25 mouse cellular contexts compared by ENCODE assay signal in the genomic region with DNA sequence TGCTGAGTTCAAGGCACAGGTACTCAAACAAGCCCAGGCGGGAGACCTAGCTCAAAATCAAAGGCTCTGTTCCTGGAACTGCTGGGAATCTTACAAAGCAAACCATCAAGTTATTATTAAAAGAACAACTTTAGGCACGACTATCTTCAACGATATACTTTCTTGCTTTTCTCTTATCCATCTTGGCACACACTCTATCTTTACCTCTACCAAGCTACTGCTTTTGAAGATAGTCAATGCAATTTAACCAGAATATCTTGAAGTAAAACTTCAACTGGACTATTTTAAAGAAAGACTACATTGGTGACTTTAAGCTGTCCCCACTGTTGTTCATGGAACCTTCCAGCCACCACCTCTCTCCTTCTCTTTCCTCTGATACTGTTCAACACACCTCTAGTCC.
A peak's percentile ranks its signal among the peaks of the same experiment; 100 is the strongest.
DNase-seq lines count a peak whose midpoint lies in the region; ATAC-seq and TF ChIP-seq lines count a peak whose summit lies in the region.
"Had no signal": no experiment of that assay in that cellular context is flagged by ENCODE, and none has a peak within 500 bp of the region (broad histone marks: within the 10 kb centered on the region; RNA-seq: fewer than 3 reads in every experiment).

No protein-coding gene starts in this region.

- H3K9ac ChIP-seq in heart, embryonic 13.5 days = peak overlapping the region; percentile 54; the same call in 1 of the 2 replicates
- no peak overlapping the region for H3K9ac ChIP-seq in limb, embryonic 15.5 days
- H3K9ac ChIP-seq: hindbrain, embryonic 13.5 days; liver, embryonic 15.5 days; lung, embryonic 15.5 days; midbrain, embryonic 12.5 days; neural tube, embryonic 13.5 days had no signal

- no peak for ATAC-seq in heart, embryonic 13.5 days (ENCODE audit: extremely low read depth, insufficient number of reproducible peaks, low FRiP score, low TSS enrichment)
- no peak for ATAC-seq in limb, embryonic 15.5 days (ENCODE audit: insufficient number of reproducible peaks, low FRiP score, low TSS enrichment, low read depth)
- ATAC-seq: forebrain, postnatal 0 days had no signal

- DNase-seq in gastrocnemius, adult 2 months = no peak
- DNase-seq in gastrocnemius, postnatal 36 days = no peak
- no peak for DNase-seq in heart, adult 11 months
- no peak for DNase-seq in limb, embryonic 10.5 days (ENCODE audit: low spot score)
- no peak for DNase-seq in embryo, embryonic 10.5 days (ENCODE audit: low spot score)
- DNase-seq: adrenal gland, postnatal 10 days; cerebellum, adult 11 months; cerebellum, postnatal 10 days; forebrain, postnatal 0 days; gastrocnemius, postnatal 14 days; heart, postnatal 36 days; left cerebral cortex, postnatal 4 days; liver; right cerebral cortex, postnatal 4 days; thymus, adult 18-20 months; thymus, postnatal 25 days had no signal

- H3K27ac ChIP-seq in gastrocnemius, adult 2 months = peak overlapping the region; percentile 80
- H3K27ac ChIP-seq in heart, embryonic 13.5 days (replicated peaks) = peak overlapping the region; percentile 71
- H3K27ac ChIP-seq in limb, embryonic 15.5 days = peak overlapping the region; percentile 33; the same call in 1 of the 2 replicates
- no peak overlapping the region for H3K27ac ChIP-seq in limb, embryonic 10.5 days
- H3K27ac ChIP-seq: liver, embryonic 15.5 days; lung, embryonic 15.5 days had no signal

- H3K4me3 ChIP-seq in gastrocnemius, adult 2 months = no peak overlapping the region
- no peak overlapping the region for H3K4me3 ChIP-seq in heart, embryonic 13.5 days
- no peak overlapping the region for H3K4me3 ChIP-seq in limb, embryonic 15.5 days
- no peak overlapping the region for H3K4me3 ChIP-seq in limb, embryonic 10.5 days
- H3K4me3 ChIP-seq: erythroblast, embryonic 14.5 days; hindbrain, embryonic 13.5 days; liver, embryonic 15.5 days; lung, embryonic 15.5 days; midbrain, embryonic 12.5 days; neural tube, embryonic 13.5 days had no signal

- peaks cover 3% of the 10 kb centered on the region; the same call in 1 of the 2 replicates for H3K9me3 ChIP-seq in heart, embryonic 13.5 days
- no peaks in the 10 kb centered on the region for H3K9me3 ChIP-seq in limb, embryonic 15.5 days
- no peaks in the 10 kb centered on the region for H3K9me3 ChIP-seq in limb, embryonic 10.5 days (replicated peaks)
- H3K9me3 ChIP-seq: hindbrain, embryonic 13.5 days; liver, embryonic 15.5 days; lung, embryonic 15.5 days; midbrain, embryonic 12.5 days; neural tube, embryonic 13.5 days had no signal

- H3K27me3 ChIP-seq in heart, embryonic 13.5 days (replicated peaks) = no peaks in the 10 kb centered on the region
- H3K27me3 ChIP-seq in limb, embryonic 15.5 days = no peaks in the 10 kb centered on the region
- no peaks in the 10 kb centered on the region for H3K27me3 ChIP-seq in limb, embryonic 10.5 days (ENCODE audit: low read depth, poor library complexity, severe bottlenecking)
- H3K27me3 ChIP-seq: hindbrain, embryonic 13.5 days; liver, embryonic 15.5 days; lung, embryonic 15.5 days; midbrain, embryonic 12.5 days; neural tube, embryonic 13.5 days; Patski had no signal

- 44% methylated on average over 3 of the region's 3 CpGs for WGBS in heart, embryonic 13.5 days
- 66% methylated on average over 3 of the region's 3 CpGs for WGBS in limb, embryonic 15.5 days
- 75% methylated on average over 3 of the region's 3 CpGs for WGBS in limb, embryonic 10.5 days

- peak overlapping the region; percentile 45; the same call in 1 of the 2 replicates for H3K4me2 ChIP-seq in heart, embryonic 13.5 days
- no peak overlapping the region for H3K4me2 ChIP-seq in limb, embryonic 15.5 days
- H3K4me2 ChIP-seq: hindbrain, embryonic 13.5 days; liver, embryonic 15.5 days; lung, embryonic 15.5 days; midbrain, embryonic 12.5 days; neural tube, embryonic 13.5 days had no signal

- peaks cover 77% of the 10 kb centered on the region for H3K4me1 ChIP-seq in heart, embryonic 13.5 days
- peaks cover 26% of the 10 kb centered on the region for H3K4me1 ChIP-seq in limb, embryonic 15.5 days
- H3K4me1 ChIP-seq in limb, embryonic 10.5 days = no peaks in the 10 kb centered on the region

- TF ChIP-seq CTCF in gastrocnemius, adult 2 months (IDR thresholded peaks at IDR 0.05) = no peak

- H3K36me3 ChIP-seq in heart, embryonic 13.5 days = peaks cover 32% of the 10 kb centered on the region
- H3K36me3 ChIP-seq in limb, embryonic 15.5 days = peaks cover 26% of the 10 kb centered on the region
- H3K36me3 ChIP-seq in limb, embryonic 10.5 days = peaks cover 68% of the 10 kb centered on the region

- intact Hi-C loops in gastrocnemius, adult 2 months (cut with DNase I) = loop anchor here (5.0 kb wide), 2 partner anchors 35 to 70 kb away; no protein-coding TSS in a partner anchor
- intact Hi-C loops in gastrocnemius, postnatal 36 days (cut with DNase I) = loop anchor here (5.0 to 10.0 kb wide), 2 partner anchors 40 to 163 kb away; no protein-coding TSS in a partner anchor
